Mouse (Mus musculus) liver, embryonic 16.5 days (tissue): ENCODE results near the gene Galr2. TPM values are rescaled to one million over a fixed set of nuclear protein-coding genes. Genes with fewer than 3 reads are reported as not detected.

Experiments
- ATAC-seq: fragments of 200-750 bp; cut with Nextera tagmentation; 2 replicates; pipeline ENCODE4 v1.8.0; 2017; ENCODE audit warnings: low read depth, mild to moderate bottlenecking, moderate number of reproducible peaks, moderate library complexity
- H3K27ac ChIP-seq: fragments of 300-500 bp; sonication (generic); 2 replicates; pipeline ENCODE4 v1.5.1; 2014; ENCODE audit warnings: mild to moderate bottlenecking, low read length
- H3K27me3 ChIP-seq: fragments of 300-500 bp; sonication (generic); 2 replicates; pipeline ENCODE4 v1.6.1; 2014; ENCODE audit warnings: low read depth, low read length, mixed read lengths; ENCODE audit not compliant: control insufficient read depth, insufficient read depth
- H3K36me3 ChIP-seq: fragments of 300-500 bp; sonication (generic); 2 replicates; pipeline ENCODE4 v1.6.1; 2014; ENCODE audit warnings: mild to moderate bottlenecking; ENCODE audit not compliant: control insufficient read depth, insufficient read depth
- H3K4me1 ChIP-seq: fragments of 300-500 bp; sonication (generic); 2 replicates; pipeline ENCODE4 v1.6.1; 2014; ENCODE audit warnings: low read depth, low read length, mixed read lengths; ENCODE audit not compliant: control insufficient read depth
- H3K4me2 ChIP-seq: fragments of 300-500 bp; sonication (generic); 2 replicates; pipeline ENCODE4 v1.6.1; 2014; ENCODE audit warnings: low read depth, low read length, mixed read lengths
- H3K4me3 ChIP-seq: fragments of 300-500 bp; sonication (generic); 2 replicates; pipeline ENCODE4 v1.5.1; 2014; ENCODE audit warnings: low read depth, mild to moderate bottlenecking, low read length
- H3K9ac ChIP-seq: fragments of 300-500 bp; sonication (generic); 2 replicates; pipeline ENCODE4 v1.6.1; 2014; ENCODE audit warnings: low read depth, low read length
- H3K9me3 ChIP-seq: fragments of 300-500 bp; sonication (generic); replicated peaks from 2 replicates; pipeline ENCODE4 v1.6.1; 2016; ENCODE audit warnings: low read length; ENCODE audit not compliant: control insufficient read depth
- WGBS: fragments of 180-500 bp; shearing (Covaris S2); extraction: QIAGEN DNeasy Blood & Tissue Kit; methylation state at CpG from one replicate; pipeline ENCODE4 v1.1.7; 2014; ENCODE audit not compliant: insufficient replicate concordance; 5-methylcytosine and 5-hydroxymethylcytosine counted together
- polyA plus RNA-seq: library from polyadenylated mRNA; unstranded; fragments of >200 nt; fragmentation: Nextera tagmentation; extraction: Ambion mirVana; gene quantifications from 2 replicates; pipeline ENCODE4 v1.2.1, GENCODE M21; 2015

Gene Galr2
- polyA plus RNA-seq, result 0.07 TPM in 1 of 2 replicates, not detected in the other

DNA sequence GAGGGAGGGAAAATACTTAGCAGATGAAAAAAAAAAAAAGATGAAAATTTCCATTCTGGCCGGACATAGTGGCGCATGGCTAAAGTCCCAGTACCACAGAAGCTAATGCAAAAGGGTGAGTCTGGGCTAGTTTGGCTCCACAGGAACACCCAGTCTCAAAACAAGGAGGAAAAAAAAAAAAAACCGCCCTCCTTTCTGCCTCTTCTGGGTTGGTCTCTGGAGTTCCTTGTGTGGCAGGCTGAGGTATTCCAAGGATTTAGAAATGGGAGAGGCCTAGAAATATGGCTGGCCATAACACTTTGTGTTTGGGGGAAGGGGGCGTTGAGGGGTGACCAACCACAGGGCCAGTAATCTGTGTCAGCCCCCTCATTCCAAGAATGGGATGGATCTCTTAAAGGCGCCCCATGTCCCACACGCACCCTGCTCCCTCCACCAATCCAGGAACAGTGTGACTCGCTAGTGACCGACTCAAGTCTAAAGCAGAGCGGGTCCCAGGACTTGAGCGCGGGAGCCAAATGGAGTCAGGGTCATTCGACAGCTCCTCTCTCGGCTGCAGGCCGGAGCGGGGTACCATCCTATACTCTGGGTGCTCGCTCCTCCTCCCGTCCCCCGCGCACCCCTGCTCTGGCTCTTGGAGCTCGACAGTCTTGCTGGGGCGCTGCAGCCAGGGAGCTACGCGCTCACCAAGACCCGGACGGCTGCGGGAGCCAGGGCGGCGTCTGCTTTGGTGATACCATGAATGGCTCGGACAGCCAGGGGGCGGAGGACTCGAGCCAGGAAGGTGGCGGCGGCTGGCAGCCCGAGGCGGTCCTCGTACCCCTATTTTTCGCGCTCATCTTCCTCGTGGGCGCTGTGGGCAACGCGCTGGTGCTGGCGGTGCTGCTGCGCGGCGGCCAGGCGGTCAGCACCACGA lies at the start of gene Galr2:
TSS of gene Galr2 (plus strand) at position 189 of the 913 bp plus-strand sequence.
- Histone ChIP-seq H3K27me3 (peaks cover 55% of the 10 kb centered on the region), H3K9me3 (no peaks in the 10 kb centered on the region), H3K4me1 (no peaks in the 10 kb centered on the region; the same call in 1 of the 2 replicates), H3K4me2 (no peak within 1 kb of the TSS), H3K9ac (no peak within 1 kb of the TSS), H3K36me3 (no peaks in the 10 kb centered on the region), H3K4me3 (no peak within 1 kb of the TSS; the same call in 1 of the 2 replicates), H3K27ac (no peak within 1 kb of the TSS)
- no peak for ATAC-seq
- WGBS, result 11% methylated on average over 48 of the region's 48 CpGs

DNA sequence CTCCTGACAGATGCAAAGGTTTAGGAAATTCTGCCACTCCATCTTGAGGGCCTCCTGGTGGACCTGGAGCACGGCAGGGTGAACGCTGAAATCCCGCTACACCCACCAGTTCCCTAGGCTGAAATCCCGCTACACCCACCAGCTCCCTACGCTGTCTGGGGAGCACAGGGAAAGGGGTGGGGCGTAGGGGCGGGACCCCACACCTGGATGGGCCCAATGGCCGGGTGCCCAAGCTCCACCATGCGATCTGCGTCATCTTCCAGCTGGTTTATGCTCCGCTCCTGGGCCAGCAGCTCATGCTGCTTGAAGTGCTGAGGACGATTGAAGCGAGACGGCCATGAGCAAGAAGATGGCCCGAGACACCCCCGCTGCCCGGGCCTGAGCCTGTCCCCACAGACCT lies 48.3 kb upstream of the Galr2 start:
- no peak overlapping the region for H3K4me3 ChIP-seq
- H3K9ac ChIP-seq, result no peak overlapping the region
- H3K4me1 ChIP-seq, result no peaks in the 10 kb centered on the region
- H3K4me2 ChIP-seq, result no peak overlapping the region
- no peaks in the 10 kb centered on the region for H3K36me3 ChIP-seq
- ATAC-seq, result no peak
- no peaks in the 10 kb centered on the region for H3K9me3 ChIP-seq
- peaks cover 6% of the 10 kb centered on the region; the same call in 1 of the 2 replicates for H3K27me3 ChIP-seq
- WGBS, result 57% methylated on average over 17 of the region's 17 CpGs
- no peak overlapping the region for H3K27ac ChIP-seq

DNA sequence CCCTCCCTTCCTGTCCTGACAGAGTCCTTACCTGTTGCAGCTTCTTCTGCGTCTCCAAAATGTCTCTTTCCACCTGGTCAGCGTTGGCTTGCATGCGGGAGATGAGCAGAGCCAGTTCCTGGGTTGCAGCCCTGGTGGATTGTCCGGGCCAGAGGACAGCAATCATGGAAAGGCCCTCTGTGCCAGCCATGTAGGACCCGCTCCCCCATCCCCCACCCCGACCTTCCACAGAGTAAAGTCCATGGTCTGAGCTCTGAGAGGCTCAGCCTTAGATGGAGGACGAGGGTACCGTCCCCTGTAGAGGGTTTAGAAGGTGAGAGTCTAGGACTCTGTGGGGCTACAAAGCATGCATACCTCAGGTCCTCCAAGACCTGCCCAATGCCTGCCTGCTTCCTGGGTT lies 45.8 kb upstream of the Galr2 start:
- Histone ChIP-seq H3K27ac (no peak overlapping the region), H3K9ac (no peak overlapping the region), H3K36me3 (no peaks in the 10 kb centered on the region), H3K4me1 (peaks cover 4% of the 10 kb centered on the region), H3K9me3 (no peaks in the 10 kb centered on the region), H3K4me3 (no peak overlapping the region), H3K4me2 (no peak overlapping the region), H3K27me3 (peaks cover 10% of the 10 kb centered on the region)
- ATAC-seq, result no peak
- 69% methylated on average over 8 of the region's 8 CpGs for WGBS

DNA sequence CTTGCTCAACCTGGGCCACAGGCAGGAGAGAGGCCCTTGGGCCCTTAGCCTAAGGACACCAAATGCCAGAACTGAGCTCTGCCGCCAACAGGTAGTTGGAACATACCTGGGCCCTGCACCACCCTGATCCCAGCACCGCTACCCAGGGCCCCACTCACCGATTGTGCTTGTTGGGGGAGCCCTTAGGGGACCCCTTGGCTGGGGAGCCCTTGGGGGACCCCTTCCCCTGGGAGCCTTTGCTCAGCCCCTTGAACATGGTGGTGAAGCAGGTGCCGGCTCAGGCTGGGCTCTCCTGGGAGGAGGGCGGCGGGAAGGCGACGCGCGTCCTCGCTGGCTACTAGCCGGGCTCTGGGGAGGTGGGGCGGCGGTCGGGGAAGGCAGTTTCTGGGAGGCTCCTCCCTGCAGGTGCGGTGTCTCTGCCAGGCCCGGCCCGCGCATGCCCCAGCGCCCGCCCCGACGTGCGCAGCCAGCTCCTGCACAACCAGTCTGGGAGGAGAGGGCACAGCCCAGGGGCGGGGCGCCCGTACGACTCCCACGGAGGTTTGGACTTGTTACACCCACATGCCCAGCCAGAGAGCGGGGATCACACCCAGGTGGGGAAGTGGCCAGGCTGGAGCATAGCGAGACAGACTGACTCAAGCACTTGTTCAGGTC lies 42.9 kb upstream of the Galr2 start, which contains the start of gene Evpl:
TSS of gene Evpl (minus strand) at position 336 of the 654 bp plus-strand sequence.
- H3K9ac ChIP-seq, result no peak within 1 kb of the TSS
- peak; percentile 71 for ATAC-seq
- 14% methylated on average over 31 of the region's 31 CpGs for whole genome bisulfite sequencing
- H3K36me3 ChIP-seq, result no peaks in the 10 kb centered on the region
- peaks cover 10% of the 10 kb centered on the region for H3K27me3 ChIP-seq
- no peaks in the 10 kb centered on the region for H3K9me3 ChIP-seq
- H3K4me3 ChIP-seq, result peak within 1 kb of the TSS; percentile 1; the same call in 1 of the 2 replicates
- H3K4me1 ChIP-seq, result peaks cover 4% of the 10 kb centered on the region
- no peak within 1 kb of the TSS for H3K27ac ChIP-seq
- H3K4me2 ChIP-seq, result peak within 1 kb of the TSS; percentile 40

DNA sequence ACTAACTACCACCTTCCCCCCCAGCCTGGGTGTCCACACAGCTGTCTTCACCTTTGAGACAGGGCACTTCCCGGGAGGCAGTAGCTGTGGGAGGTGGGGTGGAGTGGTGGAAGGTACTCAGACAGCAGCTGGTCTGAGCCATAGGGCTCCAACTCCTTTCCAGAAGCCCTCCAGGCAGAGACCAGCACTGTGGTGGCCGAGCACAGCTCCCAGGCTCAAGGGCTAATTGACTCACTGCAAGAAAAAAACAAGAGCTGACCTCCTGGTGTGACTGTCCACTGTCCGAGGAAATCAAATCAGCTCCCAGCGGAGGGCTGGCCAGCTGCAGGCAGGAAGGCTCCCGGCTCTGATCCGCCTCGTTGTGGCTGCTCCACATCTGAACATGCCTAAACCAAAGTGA lies 40.9 kb upstream of the Galr2 start:
- Histone ChIP-seq H3K27ac (no peak overlapping the region), H3K9me3 (no peaks in the 10 kb centered on the region), H3K4me2 (no peak overlapping the region), H3K27me3 (peaks cover 10% of the 10 kb centered on the region), H3K36me3 (no peaks in the 10 kb centered on the region), H3K4me3 (no peak overlapping the region), H3K9ac (no peak overlapping the region), H3K4me1 (peaks cover 4% of the 10 kb centered on the region)
- 59% methylated on average over 7 of the region's 7 CpGs for WGBS
- no peak for ATAC-seq

DNA sequence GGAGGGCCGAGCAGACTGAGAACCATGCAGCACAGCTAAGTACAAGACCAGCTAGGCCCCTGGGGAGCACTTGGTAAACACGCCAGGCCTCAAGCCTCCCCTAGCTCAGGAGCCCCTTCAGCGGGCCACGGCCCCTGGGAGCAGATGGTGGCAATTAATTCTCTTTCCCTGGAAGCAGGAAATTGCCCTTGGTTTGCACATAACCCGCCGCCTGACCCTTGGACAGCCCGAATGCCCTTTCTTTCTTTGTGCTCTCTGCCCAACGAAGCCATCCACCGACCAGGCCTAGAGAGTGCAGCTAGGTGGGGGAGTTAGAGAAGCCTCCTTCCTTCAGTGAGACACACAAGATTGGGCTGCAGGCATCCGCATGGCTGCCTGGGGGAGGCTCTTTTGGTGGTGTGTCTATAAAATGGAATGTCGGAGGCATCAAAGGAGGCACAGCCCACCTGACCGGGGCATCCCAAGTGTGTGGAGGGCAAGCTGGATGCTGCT lies 38.9 kb upstream of the Galr2 start:
- Histone ChIP-seq H3K4me3 (no peak overlapping the region), H3K27me3 (peaks cover 10% of the 10 kb centered on the region), H3K4me1 (peaks cover 4% of the 10 kb centered on the region), H3K27ac (no peak overlapping the region), H3K36me3 (peaks cover 16% of the 10 kb centered on the region), H3K4me2 (no peak overlapping the region), H3K9me3 (no peaks in the 10 kb centered on the region), H3K9ac (no peak overlapping the region)
- ATAC-seq, result no peak
- 61% methylated on average over 12 of the region's 12 CpGs for WGBS

DNA sequence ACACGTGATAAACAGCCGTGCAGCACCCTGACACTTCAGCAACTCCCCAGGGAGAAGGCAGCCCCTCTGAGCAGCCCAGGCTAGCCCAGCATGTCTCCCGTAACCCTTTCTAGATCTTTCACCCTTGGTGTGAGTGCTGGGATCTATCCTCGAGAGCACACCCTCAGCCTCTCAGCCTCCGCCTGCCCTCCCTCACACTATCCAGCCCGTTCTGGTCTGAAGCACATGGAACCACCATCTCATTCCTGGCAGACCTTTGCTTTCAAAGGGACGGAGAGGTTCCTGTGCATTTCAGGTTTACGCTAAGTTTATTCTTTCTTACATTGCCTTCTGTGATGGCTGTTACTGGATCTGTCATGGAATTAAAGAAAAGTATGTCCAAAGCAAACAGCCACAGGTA lies 36.2 kb upstream of the Galr2 start:
- Histone ChIP-seq H3K9ac (no peak overlapping the region), H3K4me2 (no peak overlapping the region), H3K4me3 (no peak overlapping the region), H3K9me3 (no peaks in the 10 kb centered on the region), H3K36me3 (peaks cover 38% of the 10 kb centered on the region), H3K4me1 (no peaks in the 10 kb centered on the region), H3K27me3 (no peaks in the 10 kb centered on the region), H3K27ac (no peak overlapping the region)
- WGBS, result 79% methylated on average over 8 of the region's 8 CpGs
- no peak for ATAC-seq

DNA sequence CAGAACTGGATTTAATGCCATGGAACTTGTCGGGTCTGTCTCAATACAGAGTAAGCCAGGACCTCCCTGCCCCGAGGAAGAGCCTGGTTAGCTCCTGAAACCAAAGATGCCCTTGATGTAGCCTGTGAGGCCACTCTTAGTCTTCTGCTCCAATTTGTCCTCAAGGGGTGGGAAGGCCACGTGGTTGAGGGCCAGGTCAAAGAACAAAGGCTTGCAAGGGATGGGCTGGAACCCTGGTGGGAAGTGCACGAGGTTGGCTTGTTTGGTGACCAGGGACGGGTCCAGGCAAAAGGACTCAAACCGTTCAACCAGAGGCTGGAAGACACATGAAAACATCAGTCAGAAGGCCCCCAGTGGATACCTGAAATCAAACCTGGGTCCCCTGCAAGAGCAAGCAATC lies 35.1 kb upstream of the Galr2 start:
- no peak overlapping the region for H3K27ac ChIP-seq
- WGBS, result 68% methylated on average over 6 of the region's 6 CpGs
- no peak overlapping the region for H3K9ac ChIP-seq
- no peaks in the 10 kb centered on the region for H3K27me3 ChIP-seq
- peaks cover 48% of the 10 kb centered on the region for H3K36me3 ChIP-seq
- no peak overlapping the region for H3K4me3 ChIP-seq
- H3K9me3 ChIP-seq, result no peaks in the 10 kb centered on the region
- no peak overlapping the region for H3K4me2 ChIP-seq
- ATAC-seq, result no peak
- H3K4me1 ChIP-seq, result no peaks in the 10 kb centered on the region
